In the genomic region with DNA sequence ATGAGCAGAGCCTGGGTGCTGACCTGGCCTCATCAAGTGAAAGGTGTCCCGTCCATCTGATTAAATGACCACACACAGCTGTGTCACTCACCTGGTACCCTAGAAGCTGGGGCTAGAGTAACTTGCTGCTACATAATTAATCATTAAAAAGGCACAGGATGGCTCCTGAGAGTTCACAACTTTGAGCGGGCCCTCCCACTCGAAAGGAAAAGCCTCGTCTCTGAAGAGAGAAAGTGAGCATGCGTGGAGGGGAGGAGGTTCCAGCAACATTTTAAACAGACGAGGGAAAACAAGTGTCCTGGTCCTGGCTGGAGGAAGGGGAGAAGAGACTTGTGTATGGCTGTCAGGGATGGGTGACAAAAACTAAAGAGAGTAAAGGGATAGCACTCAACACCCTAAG, we compare ENCODE assay signal across 9 mouse cellular contexts. TPM values are rescaled to one million over a fixed set of nuclear protein-coding genes. Genes with fewer than 3 reads are reported as not detected.
DNase-seq lines count a peak whose midpoint lies in the region; ATAC-seq and TF ChIP-seq lines count a peak whose summit lies in the region.
"Had no signal": no experiment of that assay in that cellular context is flagged by ENCODE, and none has a peak within 500 bp of the region (broad histone marks: within the 10 kb centered on the region; RNA-seq: fewer than 3 reads in every experiment).

No protein-coding gene starts in this region.

- H3K4me1 ChIP-seq in forebrain, embryonic 12.5 days, result peaks cover 30% of the 10 kb centered on the region
- peaks cover 20% of the 10 kb centered on the region for H3K4me1 ChIP-seq in forebrain, embryonic 14.5 days (ENCODE audit: control insufficient read depth, insufficient read depth, low read length)
- peaks cover 35% of the 10 kb centered on the region for H3K4me1 ChIP-seq in embryonic facial prominence, embryonic 10.5 days
- peaks cover 14% of the 10 kb centered on the region for H3K4me1 ChIP-seq in intestine, postnatal 0 days (replicated peaks; ENCODE audit: control insufficient read depth, insufficient read depth, low read length)
- no peaks in the 10 kb centered on the region; the same call in 1 of the 2 replicates for H3K4me1 ChIP-seq in liver, embryonic 16.5 days (ENCODE audit: control insufficient read depth, low read depth, low read length)

- H3K9me3 ChIP-seq in forebrain, embryonic 12.5 days, result no peaks in the 10 kb centered on the region
- no peaks in the 10 kb centered on the region for H3K9me3 ChIP-seq in forebrain, embryonic 14.5 days (replicated peaks; ENCODE audit: control insufficient read depth, low read length)
- no peaks in the 10 kb centered on the region for H3K9me3 ChIP-seq in embryonic facial prominence, embryonic 10.5 days
- no peaks in the 10 kb centered on the region for H3K9me3 ChIP-seq in intestine, postnatal 0 days (ENCODE audit: control insufficient read depth)
- H3K9me3 ChIP-seq in liver, embryonic 16.5 days (replicated peaks; ENCODE audit: control insufficient read depth, low read length), result no peaks in the 10 kb centered on the region

- WGBS in forebrain, embryonic 12.5 days, result 49% methylated on average over 6 of the region's 6 CpGs
- WGBS in forebrain, embryonic 14.5 days, result 45% methylated on average over 6 of the region's 6 CpGs
- 58% methylated on average over 6 of the region's 6 CpGs for WGBS in embryonic facial prominence, embryonic 10.5 days
- WGBS in intestine, postnatal 0 days, result 41% methylated on average over 6 of the region's 6 CpGs
- WGBS in liver, embryonic 16.5 days (ENCODE audit: insufficient replicate concordance), result 40% methylated on average over 6 of the region's 6 CpGs

- H3K27me3 ChIP-seq in forebrain, embryonic 12.5 days, result no peaks in the 10 kb centered on the region
- H3K27me3 ChIP-seq in forebrain, embryonic 14.5 days (replicated peaks; ENCODE audit: control insufficient read depth, insufficient read depth, low read length), result no peaks in the 10 kb centered on the region
- no peaks in the 10 kb centered on the region for H3K27me3 ChIP-seq in embryonic facial prominence, embryonic 10.5 days (replicated peaks; ENCODE audit: low read depth, poor library complexity, severe bottlenecking)
- no peaks in the 10 kb centered on the region for H3K27me3 ChIP-seq in intestine, postnatal 0 days (replicated peaks; ENCODE audit: control insufficient read depth, insufficient read depth, low read length)
- H3K27me3 ChIP-seq in liver, embryonic 16.5 days (ENCODE audit: control insufficient read depth, insufficient read depth, low read depth, low read length), result no peaks in the 10 kb centered on the region

- no peak for TF ChIP-seq CTCF in intestine, postnatal 0 days (IDR thresholded peaks at IDR 0.05; ENCODE audit: low read depth)

- DNase-seq in forebrain, embryonic 14.5 days (ENCODE audit: low spot score), result no peak
- no peak for DNase-seq in embryonic facial prominence, embryonic 10.5 days (ENCODE audit: low spot score)
- DNase-seq in adrenal gland, adult 2 months, result no peak
- no peak for DNase-seq in cerebellum, postnatal 14 days
- DNase-seq: gastrocnemius, postnatal 14 days had no signal

- no peak overlapping the region for H3K27ac ChIP-seq in forebrain, embryonic 12.5 days
- H3K27ac ChIP-seq in forebrain, embryonic 14.5 days (ENCODE audit: low read depth, low read length), result no peak overlapping the region
- peak overlapping the region; percentile 93 for H3K27ac ChIP-seq in embryonic facial prominence, embryonic 10.5 days (replicated peaks)
- no peak overlapping the region for H3K27ac ChIP-seq in intestine, postnatal 0 days (ENCODE audit: low read depth, low read length)
- no peak overlapping the region for H3K27ac ChIP-seq in liver, embryonic 16.5 days (ENCODE audit: low read length)

- H3K4me2 ChIP-seq in forebrain, embryonic 12.5 days, result peak overlapping the region; percentile 30; the same call in 1 of the 2 replicates
- no peak overlapping the region for H3K4me2 ChIP-seq in forebrain, embryonic 14.5 days (ENCODE audit: low read length)
- H3K4me2 ChIP-seq in intestine, postnatal 0 days (replicated peaks; ENCODE audit: low read depth), result peak overlapping the region; percentile 62
- H3K4me2 ChIP-seq in liver, embryonic 16.5 days (ENCODE audit: low read depth, low read length), result peak overlapping the region; percentile 27; the same call in 1 of the 2 replicates

- H3K9ac ChIP-seq in forebrain, embryonic 12.5 days, result no peak overlapping the region
- no peak overlapping the region for H3K9ac ChIP-seq in forebrain, embryonic 14.5 days (ENCODE audit: low read length)
- no peak overlapping the region for H3K9ac ChIP-seq in intestine, postnatal 0 days (ENCODE audit: low read depth, low read length)
- no peak overlapping the region for H3K9ac ChIP-seq in liver, embryonic 16.5 days (ENCODE audit: low read depth, low read length)

- no peaks in the 10 kb centered on the region for H3K36me3 ChIP-seq in forebrain, embryonic 12.5 days (replicated peaks)
- H3K36me3 ChIP-seq in forebrain, embryonic 14.5 days (ENCODE audit: control insufficient read depth, insufficient read depth, low read length), result no peaks in the 10 kb centered on the region
- no peaks in the 10 kb centered on the region for H3K36me3 ChIP-seq in embryonic facial prominence, embryonic 10.5 days (replicated peaks)
- no peaks in the 10 kb centered on the region; the same call in 1 of the 2 replicates for H3K36me3 ChIP-seq in intestine, postnatal 0 days (ENCODE audit: control insufficient read depth, insufficient read depth)
- no peaks in the 10 kb centered on the region for H3K36me3 ChIP-seq in liver, embryonic 16.5 days (ENCODE audit: control insufficient read depth, insufficient read depth)

- no peak for ATAC-seq in forebrain, embryonic 12.5 days (ENCODE audit: low FRiP score)
- no peak for ATAC-seq in forebrain, embryonic 14.5 days
- ATAC-seq in intestine, postnatal 0 days, result no peak
- no peak for ATAC-seq in liver, embryonic 16.5 days (ENCODE audit: low read depth)
- ATAC-seq in cerebellum, adult (ENCODE audit: insufficient number of reproducible peaks, low FRiP score, low TSS enrichment), result no peak

- no peak overlapping the region for H3K4me3 ChIP-seq in forebrain, embryonic 12.5 days (replicated peaks)
- no peak overlapping the region for H3K4me3 ChIP-seq in forebrain, embryonic 14.5 days (ENCODE audit: low read depth, low read length)
- peak overlapping the region; percentile 58; the same call in 1 of the 2 replicates for H3K4me3 ChIP-seq in embryonic facial prominence, embryonic 10.5 days
- H3K4me3 ChIP-seq in intestine, postnatal 0 days (ENCODE audit: low read depth, low read length), result 0 out of 2 replicates have a peak overlapping the region, but pooled peaks have one; percentile 14
- no peak overlapping the region for H3K4me3 ChIP-seq in liver, embryonic 16.5 days (ENCODE audit: low read depth, low read length)

RNA-seq across cellular contexts. Expression of a gene that starts 1.4 kb away (rescaled TPM):
- 9.6 and 10.5 TPM in 2 replicates for polyA plus RNA-seq in forebrain, embryonic 12.5 days (2016; fragmentation: Nextera tagmentation; extraction: Ambion mirVana)
- polyA plus RNA-seq in forebrain, embryonic 14.5 days (2014; fragmentation: Nextera tagmentation; extraction: Ambion mirVana), result 5.8 and 7.7 TPM in 2 replicates
- 8.4 and 9.1 TPM in 2 replicates for polyA plus RNA-seq in embryonic facial prominence, embryonic 10.5 days (2016; fragmentation: Nextera tagmentation; extraction: Ambion mirVana)
- polyA plus RNA-seq in intestine, postnatal 0 days (2015; fragmentation: Nextera tagmentation; extraction: Ambion mirVana), result 2.8 and 3.6 TPM in 2 replicates
- 1.2 and 1.3 TPM in 2 replicates for polyA plus RNA-seq in liver, embryonic 16.5 days (2015; fragmentation: Nextera tagmentation; extraction: Ambion mirVana)
- total RNA-seq in adrenal gland, adult 2 months (2021), result 10 to 100 TPM; 13.9 to 22.0 TPM
- 2.0 and 2.4 TPM in 2 replicates for polyA plus RNA-seq in adrenal gland, adult 2 months (2012; rRNA removed)

Comparison
In these comparisons a context has a peak if more than half of its experiments do, and no peak if none do; other contexts are left out.
1. H3K4me3 ChIP-seq: peak in embryonic facial prominence, embryonic 10.5 days (single experiment) and intestine, postnatal 0 days (single experiment); none in forebrain, embryonic 12.5 days (single experiment), forebrain, embryonic 14.5 days (single experiment) and liver, embryonic 16.5 days (single experiment).